25 mouse cellular contexts compared by ENCODE assay signal in genomic region chr5:35644082-35644481, GRCm38 (mm10). TPM values are rescaled to one million over a fixed set of nuclear protein-coding genes. Genes with fewer than 3 reads are reported as not detected.
DNase-seq lines count a peak whose midpoint lies in the region; ATAC-seq and TF ChIP-seq lines count a peak whose summit lies in the region.
"Had no signal": no experiment of that assay in that cellular context is flagged by ENCODE, and none has a peak within 500 bp of the region (broad histone marks: within the 10 kb centered on the region; RNA-seq: fewer than 3 reads in every experiment).

No protein-coding gene starts in this region.

- H3K4me1 ChIP-seq in kidney, postnatal 0 days (replicated peaks; ENCODE audit: insufficient read depth, low read length) = no peaks in the 10 kb centered on the region; the same call in none of the 2 replicates
- peaks cover 43% of the 10 kb centered on the region for H3K4me1 ChIP-seq in stomach, embryonic 16.5 days (ENCODE audit: control insufficient read depth, insufficient read depth, low read length)
- no peaks in the 10 kb centered on the region for H3K4me1 ChIP-seq in forebrain, embryonic 14.5 days (ENCODE audit: control insufficient read depth, insufficient read depth, low read length)
- H3K4me1 ChIP-seq: forebrain, embryonic 13.5 days had no signal

- no peaks in the 10 kb centered on the region for H3K27me3 ChIP-seq in kidney, postnatal 0 days (ENCODE audit: insufficient read depth, low read length)
- H3K27me3 ChIP-seq in stomach, embryonic 16.5 days (ENCODE audit: control insufficient read depth, insufficient read depth, low read length) = no peaks in the 10 kb centered on the region
- no peaks in the 10 kb centered on the region for H3K27me3 ChIP-seq in forebrain, embryonic 14.5 days (replicated peaks; ENCODE audit: control insufficient read depth, insufficient read depth, low read length)
- H3K27me3 ChIP-seq: embryonic facial prominence, embryonic 12.5 days; forebrain, embryonic 13.5 days; Patski had no signal

- no peak overlapping the region for H3K9ac ChIP-seq in kidney, postnatal 0 days (ENCODE audit: low read depth, low read length)
- no peak overlapping the region for H3K9ac ChIP-seq in stomach, embryonic 16.5 days (ENCODE audit: low read length)
- no peak overlapping the region for H3K9ac ChIP-seq in forebrain, embryonic 14.5 days (ENCODE audit: low read length)
- H3K9ac ChIP-seq: embryonic facial prominence, embryonic 12.5 days; forebrain, embryonic 13.5 days had no signal

- no peak overlapping the region for H3K27ac ChIP-seq in kidney, postnatal 0 days
- H3K27ac ChIP-seq in stomach, embryonic 16.5 days (ENCODE audit: low read length) = peak overlapping the region; percentile 30; the same call in 1 of the 2 replicates
- H3K27ac ChIP-seq in forebrain, embryonic 14.5 days (ENCODE audit: low read depth, low read length) = no peak overlapping the region
- H3K27ac ChIP-seq: embryonic facial prominence, embryonic 10.5 days; embryonic facial prominence, embryonic 12.5 days; forebrain, embryonic 13.5 days had no signal

- H3K36me3 ChIP-seq in kidney, postnatal 0 days (ENCODE audit: insufficient read depth, low read length) = no peaks in the 10 kb centered on the region
- no peaks in the 10 kb centered on the region for H3K36me3 ChIP-seq in stomach, embryonic 16.5 days (ENCODE audit: control insufficient read depth, insufficient read depth, low read length)
- H3K36me3 ChIP-seq in forebrain, embryonic 14.5 days (ENCODE audit: control insufficient read depth, insufficient read depth, low read length) = no peaks in the 10 kb centered on the region
- H3K36me3 ChIP-seq: embryonic facial prominence, embryonic 10.5 days; embryonic facial prominence, embryonic 12.5 days; G1E had no signal

- TF ChIP-seq CTCF in kidney, postnatal 0 days (IDR thresholded peaks at IDR 0.05; ENCODE audit: low read depth) = no peak

- H3K4me3 ChIP-seq in kidney, postnatal 0 days (replicated peaks; ENCODE audit: low read depth, low read length) = no peak overlapping the region
- H3K4me3 ChIP-seq in stomach, embryonic 16.5 days (replicated peaks; ENCODE audit: low read length) = no peak overlapping the region
- H3K4me3 ChIP-seq in forebrain, embryonic 14.5 days (ENCODE audit: low read depth, low read length) = no peak overlapping the region
- H3K4me3 ChIP-seq: embryonic facial prominence, embryonic 10.5 days; embryonic facial prominence, embryonic 12.5 days; forebrain, embryonic 13.5 days had no signal

- no peaks in the 10 kb centered on the region for H3K9me3 ChIP-seq in kidney, postnatal 0 days (replicated peaks; ENCODE audit: low read length)
- H3K9me3 ChIP-seq in stomach, embryonic 16.5 days (replicated peaks; ENCODE audit: control insufficient read depth, low read length) = no peaks in the 10 kb centered on the region
- H3K9me3 ChIP-seq in forebrain, embryonic 14.5 days (replicated peaks; ENCODE audit: control insufficient read depth, low read length) = no peaks in the 10 kb centered on the region
- H3K9me3 ChIP-seq: embryonic facial prominence, embryonic 10.5 days; embryonic facial prominence, embryonic 12.5 days; forebrain, embryonic 13.5 days; G1E had no signal

- DNase-seq in cerebellum, postnatal 10 days = peak; percentile 22 to 26
- DNase-seq in cerebellum, adult 9-10 months = no peak
- DNase-seq in heart, adult 11 months = peak; percentile 94
- no peak for DNase-seq in heart, adult 18-20 months
- peak; percentile 52 for DNase-seq in kidney, postnatal 0 days (ENCODE audit: low spot score)
- DNase-seq in kidney, postnatal 36 days = no peak
- DNase-seq in forebrain, embryonic 14.5 days (ENCODE audit: low spot score) = no peak
- DNase-seq: adrenal gland, adult 8-10 months; adrenal gland, postnatal 14 days; adrenal gland, postnatal 36 days; B cell, adult 2 months; cerebellum, adult 11-12 months; cerebellum, adult 2 months; cerebellum, adult 9-11 months; cerebellum, postnatal 25 days had no signal

- 37% methylated on average over 4 of the region's 4 CpGs for WGBS in kidney, postnatal 0 days
- 44% methylated on average over 4 of the region's 4 CpGs for WGBS in stomach, embryonic 16.5 days
- WGBS in forebrain, embryonic 14.5 days = 59% methylated on average over 4 of the region's 4 CpGs

- no peak overlapping the region for H3K4me2 ChIP-seq in kidney, postnatal 0 days (ENCODE audit: low read length)
- H3K4me2 ChIP-seq in stomach, embryonic 16.5 days (ENCODE audit: low read depth, low read length) = no peak overlapping the region
- H3K4me2 ChIP-seq in forebrain, embryonic 14.5 days (ENCODE audit: low read length) = no peak overlapping the region
- H3K4me2 ChIP-seq: embryonic facial prominence, embryonic 12.5 days; forebrain, embryonic 13.5 days had no signal

- no peak for ATAC-seq in kidney, postnatal 0 days (replicated peaks; ENCODE audit: low FRiP score, low read depth)
- ATAC-seq in stomach, embryonic 16.5 days (ENCODE audit: insufficient read depth, low FRiP score) = no peak
- no peak for ATAC-seq in forebrain, embryonic 14.5 days
- ATAC-seq: activated CD4-positive, CD25-positive, alpha-beta regulatory T cell, adult 4 months; CD4-positive, CD25-positive, alpha-beta regulatory T cell, adult 4 months; forebrain, embryonic 13.5 days; forebrain, embryonic 16.5 days; Patski had no signal

RNA-seq across cellular contexts. Expression of gene Htra3, which starts 35.5 kb away (rescaled TPM):
- total RNA-seq in heart, adult 18-20 months (2021) = 10 to 100 TPM; 73.5 to 83.6 TPM
- 22.4 and 24.6 TPM in 2 replicates for polyA plus RNA-seq in kidney, postnatal 0 days (2015; fragmentation: Nextera tagmentation; extraction: Ambion mirVana)
- polyA plus RNA-seq in stomach, embryonic 16.5 days (2015; fragmentation: Nextera tagmentation; extraction: Ambion mirVana) = 67.7 and 77.5 TPM in 2 replicates
- 7.8 and 10.0 TPM in 2 replicates for polyA plus RNA-seq in forebrain, embryonic 14.5 days (2014; fragmentation: Nextera tagmentation; extraction: Ambion mirVana)
- total RNA-seq: CH12.LX, G1E had no signal
- polyA plus RNA-seq: activated CD4-positive, CD25-positive, alpha-beta regulatory T cell, adult 4 months; CD4-positive, CD25-positive, alpha-beta regulatory T cell, adult 4 months; G1E had no signal

Comparison
In these comparisons a context has a peak if more than half of its experiments do, and no peak if none do; other contexts are left out.
1. DNase-seq: peak in cerebellum, postnatal 10 days (2 of 2), heart, adult 11 months (single experiment) and kidney, postnatal 0 days (single experiment); none in cerebellum, adult 9-10 months (single experiment), heart, adult 18-20 months (0 of 2), kidney, postnatal 36 days (0 of 2) and forebrain, embryonic 14.5 days (single experiment).